Mouse (Mus musculus) megakaryocyte, embryonic 14.5 days (primary cell): ENCODE data around the gene Celf2. TPM values are rescaled to one million over a fixed set of nuclear protein-coding genes. Genes with fewer than 3 reads are reported as not detected.

Experiments used
- H3K27me3 ChIP-seq: replicated peaks from 2 replicates; pipeline ENCODE3; 2012; ENCODE audit warnings: inconsistent platforms
- H3K36me3 ChIP-seq: replicated peaks from 2 replicates; pipeline ENCODE3; 2012; ENCODE audit warnings: low read length, inconsistent platforms, mixed read lengths
- H3K4me1 ChIP-seq: 2 replicates; pipeline ENCODE4 v1.6.1; 2012; ENCODE audit warnings: inconsistent platforms
- H3K4me3 ChIP-seq: replicated peaks from 2 replicates; pipeline ENCODE3; 2012; ENCODE audit warnings: moderate library complexity, mild to moderate bottlenecking, inconsistent platforms
- H3K9me3 ChIP-seq: 2 replicates; pipeline ENCODE4 v1.6.1; 2012; ENCODE audit warnings: inconsistent platforms
- FLI1 ChIP-seq: IDR thresholded peaks from 2 replicates; pipeline ENCODE4 v1.6.1; 2012; ENCODE audit warnings: low read length, inconsistent platforms, mixed read lengths
- GATA1 ChIP-seq: IDR thresholded peaks from 3 replicates; pipeline ENCODE4 v1.6.1; 2012; ENCODE audit warnings: mixed read lengths, low read length, inconsistent platforms, borderline replicate concordance
- polyA plus RNA-seq: library from polyadenylated mRNA; stranded (reverse); fragments of >175 nt; gene quantifications from 2 replicates; pipeline ENCODE4 v1.2.3, GENCODE M21; 2012; ENCODE audit warnings: low replicate concordance; ENCODE audit not compliant: insufficient read depth

Celf2 gene
- polyA plus RNA-seq, 1 experiment: 4.8 TPM

- H3K9me3 ChIP-seq: no peaks in the 10 kb centered on the region
- H3K4me1 ChIP-seq: no peaks in the 10 kb centered on the region
- H3K36me3 ChIP-seq: no peaks in the 10 kb centered on the region
- no peaks in the 10 kb centered on the region for H3K27me3 ChIP-seq
- TF ChIP-seq GATA1: no peak
- no peak overlapping the region for H3K4me3 ChIP-seq
These were observed 282.6 kb downstream of the Celf2 start for GRCm38 (mm10) chr2:7226785-7227184.

DNA sequence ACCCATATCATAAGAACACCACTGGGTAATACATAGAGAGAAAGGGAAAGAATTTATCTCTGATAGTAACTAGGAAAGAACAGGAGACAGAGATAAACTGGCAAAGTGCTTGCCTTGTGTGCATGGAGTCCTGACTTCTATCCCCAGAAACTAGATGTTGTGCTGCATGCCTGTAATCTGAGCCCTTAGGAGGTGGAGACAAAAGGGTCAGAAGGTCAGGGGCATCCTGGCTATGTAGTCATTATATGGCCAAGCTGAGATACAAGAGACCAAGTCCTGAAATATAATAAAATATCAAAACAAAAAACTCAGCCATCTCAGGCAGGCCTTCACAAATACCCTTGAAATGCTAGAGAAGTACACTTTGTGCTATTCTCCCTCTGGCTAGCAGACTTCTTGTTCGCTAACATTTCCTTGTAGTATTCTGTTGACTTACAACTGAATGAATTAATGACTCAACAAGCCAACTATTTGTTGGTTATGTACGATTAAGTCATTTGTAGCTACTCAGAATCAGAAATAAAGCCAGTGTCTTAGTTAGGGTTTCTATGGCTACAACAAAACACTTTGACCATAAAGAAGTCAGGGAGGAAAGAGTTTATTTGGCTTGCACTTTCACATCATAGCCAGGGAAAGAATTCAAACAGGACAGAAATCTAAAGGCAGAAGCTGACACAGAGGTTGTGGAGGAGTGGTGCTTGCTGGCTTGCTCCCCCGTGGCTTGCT, 284.9 kb downstream of the Celf2 start:
- no peak overlapping the region for H3K4me3 ChIP-seq
- no peaks in the 10 kb centered on the region for H3K36me3 ChIP-seq
- TF ChIP-seq FLI1 (no peak), GATA1 (no peak)
- no peaks in the 10 kb centered on the region for H3K4me1 ChIP-seq
- no peaks in the 10 kb centered on the region for H3K27me3 ChIP-seq
- no peaks in the 10 kb centered on the region for H3K9me3 ChIP-seq

DNA sequence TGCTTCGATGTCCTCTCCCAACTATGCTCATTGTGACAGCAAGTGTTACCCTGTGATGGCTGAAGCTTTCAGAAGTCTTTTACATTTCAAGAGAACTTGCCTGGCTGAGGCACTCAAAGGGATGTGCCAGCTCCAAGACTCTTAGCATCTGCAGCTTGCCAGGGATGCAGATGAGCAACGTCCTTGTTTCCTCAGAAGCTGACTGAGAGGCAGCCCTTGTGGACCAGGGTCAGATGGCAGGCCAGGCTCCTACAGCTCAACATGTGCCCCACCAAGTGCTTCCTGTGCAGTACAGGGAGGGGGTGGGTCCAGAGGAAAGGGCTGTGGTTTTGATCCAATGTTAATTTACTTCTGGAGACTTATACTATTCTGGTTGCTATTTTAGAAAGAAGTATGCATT, 285.8 kb downstream of the Celf2 start:
- no peaks in the 10 kb centered on the region for H3K27me3 ChIP-seq
- no peaks in the 10 kb centered on the region for H3K4me1 ChIP-seq
- TF ChIP-seq GATA1: no peak
- TF ChIP-seq FLI1: no peak
- no peak overlapping the region for H3K4me3 ChIP-seq
- no peaks in the 10 kb centered on the region for H3K36me3 ChIP-seq
- H3K9me3 ChIP-seq: no peaks in the 10 kb centered on the region

- TF ChIP-seq FLI1 (no peak), GATA1 (no peak)
- H3K27me3 ChIP-seq: no peaks in the 10 kb centered on the region
- H3K9me3 ChIP-seq: no peaks in the 10 kb centered on the region
- H3K4me1 ChIP-seq: no peaks in the 10 kb centered on the region
- H3K4me3 ChIP-seq: no peak overlapping the region
- no peaks in the 10 kb centered on the region for H3K36me3 ChIP-seq
These were observed 286.5 kb downstream of the Celf2 start for GRCm38 (mm10) chr2:7222886-7223285.

DNA sequence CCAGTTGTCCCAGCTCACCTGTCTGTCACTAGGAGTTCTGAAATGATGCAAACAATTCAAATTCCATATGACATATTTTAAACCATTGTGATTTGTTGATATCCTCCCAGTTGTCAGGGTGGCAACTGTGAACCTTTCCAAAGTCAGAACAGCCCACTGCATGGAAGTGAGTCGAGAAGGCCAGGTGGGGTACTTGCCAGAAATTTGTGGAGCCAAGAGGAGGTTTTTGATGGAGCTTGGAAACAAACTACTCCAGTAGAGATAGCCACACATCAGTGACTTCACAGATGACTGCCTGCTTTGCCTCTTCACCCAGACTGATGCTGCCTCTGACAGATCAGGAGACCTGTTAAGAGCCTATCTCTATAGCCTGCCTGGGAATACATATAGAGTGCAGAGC, 287.5 kb downstream of the Celf2 start:
- no peak overlapping the region for H3K4me3 ChIP-seq
- TF ChIP-seq FLI1: no peak
- TF ChIP-seq GATA1: no peak
- no peaks in the 10 kb centered on the region for H3K9me3 ChIP-seq
- no peaks in the 10 kb centered on the region for H3K27me3 ChIP-seq
- H3K4me1 ChIP-seq: no peaks in the 10 kb centered on the region
- H3K36me3 ChIP-seq: no peaks in the 10 kb centered on the region

- Histone ChIP-seq H3K4me1 (no peaks in the 10 kb centered on the region), H3K4me3 (no peak overlapping the region), H3K36me3 (no peaks in the 10 kb centered on the region), H3K9me3 (no peaks in the 10 kb centered on the region), H3K27me3 (no peaks in the 10 kb centered on the region)
- TF ChIP-seq FLI1 (no peak), GATA1 (no peak)
These were observed 291.3 kb downstream of the Celf2 start for GRCm38 (mm10) chr2:7218101-7218500.

- Histone ChIP-seq H3K27me3 (no peaks in the 10 kb centered on the region), H3K9me3 (no peaks in the 10 kb centered on the region), H3K36me3 (no peaks in the 10 kb centered on the region), H3K4me3 (no peak overlapping the region), H3K4me1 (no peaks in the 10 kb centered on the region)
- TF ChIP-seq GATA1 (no peak), FLI1 (no peak)
These were observed 301.5 kb downstream of the Celf2 start for GRCm38 (mm10) chr2:7207691-7208504.

DNA sequence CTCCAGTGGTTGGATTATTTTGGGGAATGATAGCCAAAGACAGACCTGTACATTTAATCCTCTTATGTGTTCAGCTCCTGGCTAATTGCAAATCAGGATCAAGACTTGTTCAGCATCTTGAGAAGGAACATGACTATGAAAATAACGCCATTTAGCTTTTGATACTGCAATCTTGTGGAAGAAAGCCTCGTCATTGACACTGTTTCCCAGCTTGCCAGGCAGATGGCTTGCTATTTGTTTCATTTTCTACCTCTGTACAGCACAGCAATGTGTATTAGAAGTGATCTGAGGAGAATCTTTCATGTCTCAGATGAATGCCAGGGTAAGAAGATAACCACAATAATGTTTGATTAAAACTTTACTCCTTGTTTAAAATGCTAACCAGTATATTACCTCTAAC, 315.9 kb downstream of the Celf2 start:
- Histone ChIP-seq H3K36me3 (no peaks in the 10 kb centered on the region), H3K4me3 (no peak overlapping the region)
- TF ChIP-seq FLI1: no peak
- TF ChIP-seq GATA1: no peak

DNA sequence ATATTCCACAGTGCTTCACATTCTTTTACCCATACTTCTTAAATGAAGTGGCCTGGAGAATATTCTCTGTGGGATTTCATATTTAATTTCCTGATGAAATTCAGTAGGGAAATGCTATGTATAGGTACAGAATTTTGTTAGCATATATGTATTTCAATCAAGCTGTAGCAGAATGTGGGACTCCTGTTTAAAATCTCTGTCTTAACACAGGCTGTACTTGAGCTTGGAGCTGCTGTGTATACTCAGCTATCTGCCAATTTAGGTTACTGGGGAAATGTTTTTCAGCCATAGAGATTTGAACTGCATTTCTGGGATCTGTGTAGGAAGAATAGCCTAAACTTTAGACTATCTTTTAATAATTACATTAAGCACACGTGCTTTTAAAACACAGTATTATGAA, 330.2 kb downstream of the Celf2 start:
- H3K27me3 ChIP-seq: no peaks in the 10 kb centered on the region
- TF ChIP-seq GATA1 (no peak), FLI1 (no peak)
- H3K4me3 ChIP-seq: no peak overlapping the region
- H3K36me3 ChIP-seq: no peaks in the 10 kb centered on the region
- no peaks in the 10 kb centered on the region for H3K4me1 ChIP-seq
- peaks cover 8% of the 10 kb centered on the region for H3K9me3 ChIP-seq

More for the DNA sequence above, 315.9 kb downstream of the Celf2 start:
- no peaks in the 10 kb centered on the region for H3K9me3 ChIP-seq
- H3K4me1 ChIP-seq: no peaks in the 10 kb centered on the region
- H3K27me3 ChIP-seq: no peaks in the 10 kb centered on the region
